Mouse (Mus musculus): ENCODE data around the gene Ms4a7. TPM values are rescaled to one million over a fixed set of nuclear protein-coding genes. Genes with fewer than 3 reads are reported as not detected.

Gene Ms4a7
- polyA plus RNA-seq (2014; fragmentation: Nextera tagmentation; extraction: Ambion mirVana), result 11.1 and 11.4 TPM in 2 replicates

DNA sequence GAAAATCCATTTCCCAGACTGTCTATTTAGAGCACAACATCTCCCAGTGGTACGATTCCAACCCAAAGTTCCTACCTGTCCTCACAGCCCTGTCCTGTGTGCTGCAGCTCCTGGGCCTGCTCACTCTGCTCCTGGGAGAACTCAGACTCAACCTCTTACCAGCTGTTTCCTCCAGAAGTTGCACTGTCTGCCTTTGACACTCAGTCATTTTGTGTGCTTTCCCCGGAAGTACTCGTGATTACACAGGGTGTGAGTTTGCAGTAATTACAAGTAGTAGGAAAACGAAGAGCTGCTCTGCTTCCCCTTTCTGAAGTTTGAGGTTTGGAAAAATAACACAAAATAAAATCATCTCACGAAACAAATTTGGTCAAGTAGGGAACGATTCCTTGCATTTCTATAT, at the start of gene Ms4a7:
Gene Ms4a7 (minus strand): TSS at position 215 of the 400 bp plus-strand sequence.
- no peak for DNase-seq (ENCODE audit: low spot score)
- Histone ChIP-seq H3K4me2 (ENCODE audit: low read depth, low read length) (no peak within 1 kb of the TSS), H3K27me3 (replicated peaks; ENCODE audit: control insufficient read depth, insufficient read depth, low read length) (no peaks in the 10 kb centered on the region), H3K4me1 (ENCODE audit: control insufficient read depth, insufficient read depth, low read length) (no peaks in the 10 kb centered on the region), H3K9ac (ENCODE audit: low read depth, low read length) (no peak within 1 kb of the TSS), H3K9me3 (ENCODE audit: control insufficient read depth, low read length) (no peaks in the 10 kb centered on the region), H3K4me3 (ENCODE audit: low read depth, low read length) (no peak within 1 kb of the TSS), H3K27ac (replicated peaks; ENCODE audit: low read depth, low read length) (no peak within 1 kb of the TSS), H3K36me3 (ENCODE audit: control insufficient read depth, insufficient read depth, low read length) (no peaks in the 10 kb centered on the region)
- WGBS, result 77% methylated on average over 6 of the region's 6 CpGs
- no peak for ATAC-seq (ENCODE audit: low read depth)

DNA sequence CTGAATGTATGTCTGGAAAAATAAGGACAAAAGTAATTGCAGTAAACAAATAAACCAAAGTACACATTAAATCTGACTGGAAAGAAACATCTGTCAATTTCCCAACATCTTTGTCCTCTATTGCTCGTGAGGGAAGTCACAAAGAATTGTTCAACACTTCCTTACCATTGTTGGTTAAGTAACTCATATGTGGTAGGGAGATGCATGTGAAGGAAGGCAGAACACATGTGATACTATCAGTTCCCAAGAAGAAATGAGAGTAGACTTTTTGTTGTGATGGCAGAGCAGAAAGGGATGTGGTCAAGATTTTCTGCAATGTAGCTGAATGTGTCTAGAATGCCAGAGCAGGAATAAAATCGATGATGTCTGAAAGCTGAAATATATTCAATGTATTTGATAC, 40.5 kb upstream of the Ms4a7 start:
- no peak overlapping the region for H3K4me2 ChIP-seq (ENCODE audit: low read depth, low read length)
- no peak overlapping the region for H3K27ac ChIP-seq (replicated peaks; ENCODE audit: low read depth, low read length)
- no peak overlapping the region for H3K4me3 ChIP-seq (ENCODE audit: low read depth, low read length)
- no peak overlapping the region for H3K9ac ChIP-seq (ENCODE audit: low read depth, low read length)
- no peaks in the 10 kb centered on the region for H3K4me1 ChIP-seq (ENCODE audit: control insufficient read depth, insufficient read depth, low read length)
- no peaks in the 10 kb centered on the region for H3K27me3 ChIP-seq (replicated peaks; ENCODE audit: control insufficient read depth, insufficient read depth, low read length)
- no peaks in the 10 kb centered on the region for H3K9me3 ChIP-seq (ENCODE audit: control insufficient read depth, low read length)
- 81% methylated on average over 2 of the region's 2 CpGs for WGBS
- no peaks in the 10 kb centered on the region for H3K36me3 ChIP-seq (ENCODE audit: control insufficient read depth, insufficient read depth, low read length)
- DNase-seq (ENCODE audit: low spot score), result no peak
- no peak for ATAC-seq (ENCODE audit: low read depth)

DNA sequence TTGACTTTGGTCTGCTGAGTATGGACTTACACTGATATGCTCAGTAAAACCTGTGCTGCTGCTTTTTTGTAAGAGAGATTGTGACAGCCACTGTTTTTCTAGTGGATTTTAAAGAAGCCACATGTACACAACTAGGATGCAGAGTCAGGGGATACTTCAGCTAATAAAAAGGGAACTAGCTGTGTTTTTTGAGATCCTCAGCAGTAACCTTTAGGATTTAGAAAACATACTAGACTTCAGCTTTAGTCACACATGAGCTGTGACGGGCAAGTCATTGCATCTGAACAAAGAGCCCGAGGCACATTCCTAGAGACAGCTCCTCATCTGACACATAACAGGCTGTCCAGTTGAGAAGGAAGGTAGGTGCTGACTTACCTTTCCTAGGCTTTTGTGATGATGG, 39.3 kb upstream of the Ms4a7 start, which contains the start of gene Ms4a4a:
Gene Ms4a4a (plus strand): TSS at position 251 of the 400 bp plus-strand sequence.
- no peaks in the 10 kb centered on the region for H3K4me1 ChIP-seq (ENCODE audit: control insufficient read depth, insufficient read depth, low read length)
- WGBS, result 65% methylated on average over 2 of the region's 2 CpGs

DNA sequence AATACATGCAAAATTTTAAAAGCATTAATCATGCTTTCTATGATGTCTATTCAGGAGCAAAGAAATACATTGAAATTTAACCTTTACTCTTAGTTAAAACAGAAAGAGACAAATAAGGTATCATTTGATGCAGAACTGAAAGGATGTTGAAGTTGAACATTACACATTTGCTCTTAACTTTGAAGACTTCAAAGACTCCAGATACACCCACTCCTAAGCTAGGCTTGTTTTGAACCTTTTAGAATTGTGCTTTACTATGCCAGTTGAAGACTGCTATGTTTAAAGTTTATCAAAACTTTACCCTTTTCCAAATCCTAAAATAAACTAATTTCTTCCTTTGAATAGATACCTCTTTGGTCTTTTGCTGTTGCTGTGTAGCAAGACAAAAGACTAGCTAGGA, 35.2 kb upstream of the Ms4a7 start:
- DNase-seq (ENCODE audit: low spot score) (no peak), ATAC-seq (ENCODE audit: low read depth) (no peak)
- H3K9me3 ChIP-seq (ENCODE audit: control insufficient read depth, low read length), result no peaks in the 10 kb centered on the region
- no peaks in the 10 kb centered on the region for H3K4me1 ChIP-seq (ENCODE audit: control insufficient read depth, insufficient read depth, low read length)
- no peaks in the 10 kb centered on the region for H3K36me3 ChIP-seq (ENCODE audit: control insufficient read depth, insufficient read depth, low read length)
- H3K4me3 ChIP-seq (ENCODE audit: low read depth, low read length), result no peak overlapping the region
- H3K4me2 ChIP-seq (ENCODE audit: low read depth, low read length), result no peak overlapping the region
- H3K9ac ChIP-seq (ENCODE audit: low read depth, low read length), result no peak overlapping the region
- H3K27ac ChIP-seq (replicated peaks; ENCODE audit: low read depth, low read length), result no peak overlapping the region
- H3K27me3 ChIP-seq (replicated peaks; ENCODE audit: control insufficient read depth, insufficient read depth, low read length), result no peaks in the 10 kb centered on the region

More for the DNA sequence above, 39.3 kb upstream of the Ms4a7 start, which contains the start of gene Ms4a4a:
- H3K9ac ChIP-seq (ENCODE audit: low read depth, low read length), result no peak within 1 kb of the TSS
- H3K4me2 ChIP-seq (ENCODE audit: low read depth, low read length), result no peak within 1 kb of the TSS
- no peak within 1 kb of the TSS for H3K4me3 ChIP-seq (ENCODE audit: low read depth, low read length)
- no peaks in the 10 kb centered on the region for H3K9me3 ChIP-seq (ENCODE audit: control insufficient read depth, low read length)
- no peak within 1 kb of the TSS for H3K27ac ChIP-seq (replicated peaks; ENCODE audit: low read depth, low read length)
- no peaks in the 10 kb centered on the region for H3K36me3 ChIP-seq (ENCODE audit: control insufficient read depth, insufficient read depth, low read length)
- no peaks in the 10 kb centered on the region for H3K27me3 ChIP-seq (replicated peaks; ENCODE audit: control insufficient read depth, insufficient read depth, low read length)
- DNase-seq (ENCODE audit: low spot score) (no peak), ATAC-seq (ENCODE audit: low read depth) (no peak)

DNA sequence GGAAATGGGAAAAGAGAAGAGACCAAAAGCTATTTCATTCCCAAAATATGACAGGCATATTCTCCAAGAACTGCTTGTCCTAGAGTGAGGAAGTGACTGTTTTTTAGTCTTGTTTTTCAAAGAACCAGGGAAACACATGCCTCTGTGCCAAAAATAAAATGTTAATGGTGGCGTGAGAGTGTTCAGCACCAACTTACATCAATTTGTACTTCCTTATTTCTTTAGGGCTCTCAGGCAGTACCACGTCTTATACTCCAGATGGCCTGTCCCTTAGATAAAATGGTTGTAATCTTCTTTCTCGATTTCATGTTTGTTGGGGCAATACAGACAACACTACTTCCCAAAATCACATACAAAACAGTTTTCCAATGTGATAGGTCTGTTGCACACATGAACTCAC, 32.4 kb upstream of the Ms4a7 start:
- 75% methylated on average over 3 of the region's 3 CpGs for WGBS
- no peak overlapping the region for H3K4me2 ChIP-seq (ENCODE audit: low read depth, low read length)
- H3K9ac ChIP-seq (ENCODE audit: low read depth, low read length), result no peak overlapping the region
- ATAC-seq (ENCODE audit: low read depth) (no peak), DNase-seq (ENCODE audit: low spot score) (no peak)
- H3K4me3 ChIP-seq (ENCODE audit: low read depth, low read length), result no peak overlapping the region
- no peak overlapping the region for H3K27ac ChIP-seq (replicated peaks; ENCODE audit: low read depth, low read length)
- no peaks in the 10 kb centered on the region for H3K36me3 ChIP-seq (ENCODE audit: control insufficient read depth, insufficient read depth, low read length)
- H3K4me1 ChIP-seq (ENCODE audit: control insufficient read depth, insufficient read depth, low read length), result no peaks in the 10 kb centered on the region
- H3K27me3 ChIP-seq (replicated peaks; ENCODE audit: control insufficient read depth, insufficient read depth, low read length), result no peaks in the 10 kb centered on the region
- H3K9me3 ChIP-seq (ENCODE audit: control insufficient read depth, low read length), result no peaks in the 10 kb centered on the region

DNA sequence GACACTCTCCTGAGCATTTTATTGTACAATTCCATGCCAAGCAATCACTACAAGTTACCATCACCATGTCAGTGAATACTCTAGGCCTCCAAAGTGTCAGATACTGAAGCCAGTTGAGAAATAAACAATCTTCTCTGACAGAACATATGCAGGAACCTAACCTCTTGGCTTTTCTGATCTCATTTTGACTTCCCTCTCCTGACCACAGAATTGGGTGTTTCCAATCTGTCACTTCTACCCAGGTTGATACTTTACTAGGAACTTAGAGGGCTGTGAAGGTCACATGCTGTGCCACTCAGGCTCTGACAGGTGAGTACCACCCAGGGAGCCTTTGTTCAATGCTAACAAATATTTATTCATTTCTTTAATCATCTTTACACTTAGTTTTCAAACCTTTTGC, 26.1 kb upstream of the Ms4a7 start:
- Histone ChIP-seq H3K4me1 (ENCODE audit: control insufficient read depth, insufficient read depth, low read length) (no peaks in the 10 kb centered on the region), H3K4me2 (ENCODE audit: low read depth, low read length) (no peak overlapping the region), H3K27me3 (replicated peaks; ENCODE audit: control insufficient read depth, insufficient read depth, low read length) (no peaks in the 10 kb centered on the region), H3K4me3 (ENCODE audit: low read depth, low read length) (no peak overlapping the region), H3K27ac (replicated peaks; ENCODE audit: low read depth, low read length) (no peak overlapping the region), H3K9ac (ENCODE audit: low read depth, low read length) (no peak overlapping the region), H3K9me3 (ENCODE audit: control insufficient read depth, low read length) (no peaks in the 10 kb centered on the region), H3K36me3 (ENCODE audit: control insufficient read depth, insufficient read depth, low read length) (no peaks in the 10 kb centered on the region)
- DNase-seq (ENCODE audit: low spot score) (no peak), ATAC-seq (ENCODE audit: low read depth) (no peak)

DNA sequence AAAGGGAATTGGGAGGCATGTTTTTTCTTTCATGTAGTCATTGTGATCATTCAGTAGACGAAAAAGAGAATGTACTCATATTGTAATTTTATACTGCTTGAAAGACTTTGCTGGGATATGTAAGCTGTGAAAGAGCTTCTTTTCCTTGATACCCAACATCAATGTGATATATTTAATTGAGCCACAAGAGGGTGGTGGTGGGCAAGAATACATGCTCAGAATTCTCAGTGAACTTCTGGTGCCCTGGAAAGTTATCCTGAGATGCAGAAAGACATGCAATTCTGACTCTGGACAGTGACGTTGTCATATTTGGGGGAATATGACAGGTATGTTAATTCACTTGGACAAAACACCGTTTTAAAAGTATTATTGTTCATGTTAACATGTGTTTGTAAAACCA, 24.2 kb upstream of the Ms4a7 start:
- H3K27ac ChIP-seq (replicated peaks; ENCODE audit: low read depth, low read length), result no peak overlapping the region
- WGBS, result 53% methylated on average over 3 of the region's 3 CpGs
- H3K36me3 ChIP-seq (ENCODE audit: control insufficient read depth, insufficient read depth, low read length), result no peaks in the 10 kb centered on the region
- no peak overlapping the region for H3K4me2 ChIP-seq (ENCODE audit: low read depth, low read length)
- no peak overlapping the region for H3K4me3 ChIP-seq (ENCODE audit: low read depth, low read length)
- H3K9me3 ChIP-seq (ENCODE audit: control insufficient read depth, low read length), result no peaks in the 10 kb centered on the region
- ATAC-seq (ENCODE audit: low read depth), result no peak
- H3K27me3 ChIP-seq (replicated peaks; ENCODE audit: control insufficient read depth, insufficient read depth, low read length), result no peaks in the 10 kb centered on the region
- no peak overlapping the region for H3K9ac ChIP-seq (ENCODE audit: low read depth, low read length)
- no peak for DNase-seq (ENCODE audit: low spot score)
- no peaks in the 10 kb centered on the region for H3K4me1 ChIP-seq (ENCODE audit: control insufficient read depth, insufficient read depth, low read length)

DNA sequence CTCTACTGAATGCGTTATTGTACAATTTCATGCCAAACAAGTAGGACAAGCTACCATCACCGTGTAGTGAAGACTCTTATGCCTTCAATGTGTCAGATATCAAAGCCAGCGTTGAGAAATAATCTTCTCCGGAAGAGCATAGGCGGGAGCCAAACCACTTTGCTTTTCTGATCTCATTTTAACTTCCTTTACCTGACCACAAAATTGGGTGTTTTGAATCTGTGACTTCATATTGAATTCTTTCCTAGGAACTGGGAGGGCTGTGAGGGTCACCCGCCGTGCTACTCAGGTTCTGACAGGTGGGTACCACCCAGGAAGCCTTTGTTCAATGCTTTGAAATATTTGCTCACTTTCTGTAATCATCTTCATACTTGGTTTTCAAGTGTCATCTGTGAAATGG, 19.8 kb upstream of the Ms4a7 start:
- H3K4me1 ChIP-seq (ENCODE audit: control insufficient read depth, insufficient read depth, low read length), result no peaks in the 10 kb centered on the region
- ATAC-seq (ENCODE audit: low read depth) (no peak), DNase-seq (ENCODE audit: low spot score) (no peak)
- H3K9me3 ChIP-seq (ENCODE audit: control insufficient read depth, low read length), result no peaks in the 10 kb centered on the region
- no peak overlapping the region for H3K9ac ChIP-seq (ENCODE audit: low read depth, low read length)
- no peaks in the 10 kb centered on the region for H3K36me3 ChIP-seq (ENCODE audit: control insufficient read depth, insufficient read depth, low read length)
- no peak overlapping the region for H3K4me2 ChIP-seq (ENCODE audit: low read depth, low read length)
- 77% methylated on average over 7 of the region's 7 CpGs for WGBS
- no peak overlapping the region for H3K4me3 ChIP-seq (ENCODE audit: low read depth, low read length)
- no peak overlapping the region for H3K27ac ChIP-seq (replicated peaks; ENCODE audit: low read depth, low read length)
- no peaks in the 10 kb centered on the region for H3K27me3 ChIP-seq (replicated peaks; ENCODE audit: control insufficient read depth, insufficient read depth, low read length)

DNA sequence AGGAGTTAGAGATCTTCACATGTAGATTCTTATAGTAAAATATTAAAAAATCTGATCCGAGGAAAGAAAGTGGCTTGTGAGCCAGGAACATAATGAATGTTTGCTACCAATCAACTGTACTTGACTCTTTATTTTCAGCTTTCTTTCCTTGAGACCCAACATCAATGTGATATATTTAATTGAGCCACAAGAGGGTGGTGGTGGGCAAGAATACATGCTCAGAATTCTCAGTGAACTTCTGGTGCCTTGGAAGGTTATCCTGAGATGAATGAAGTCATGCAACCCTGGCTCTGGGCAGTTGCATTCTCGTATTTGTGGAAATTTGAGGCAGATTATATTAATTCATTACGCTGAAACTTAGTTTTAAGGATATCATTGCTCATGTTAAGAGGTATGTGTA, 15.9 kb upstream of the Ms4a7 start:
- Histone ChIP-seq H3K4me3 (ENCODE audit: low read depth, low read length) (no peak overlapping the region), H3K27me3 (replicated peaks; ENCODE audit: control insufficient read depth, insufficient read depth, low read length) (no peaks in the 10 kb centered on the region)

More for the DNA sequence above, 15.9 kb upstream of the Ms4a7 start:
- Histone ChIP-seq H3K4me1 (ENCODE audit: control insufficient read depth, insufficient read depth, low read length) (no peaks in the 10 kb centered on the region), H3K36me3 (ENCODE audit: control insufficient read depth, insufficient read depth, low read length) (no peaks in the 10 kb centered on the region), H3K9ac (ENCODE audit: low read depth, low read length) (no peak overlapping the region), H3K27ac (replicated peaks; ENCODE audit: low read depth, low read length) (no peak overlapping the region), H3K4me2 (ENCODE audit: low read depth, low read length) (no peak overlapping the region), H3K9me3 (ENCODE audit: control insufficient read depth, low read length) (no peaks in the 10 kb centered on the region)
- ATAC-seq (ENCODE audit: low read depth), result no peak
- DNase-seq (ENCODE audit: low spot score), result no peak
- WGBS, result 42% methylated on average over 3 of the region's 3 CpGs
